Mouse (Mus musculus) thymus, adult 2 months (tissue): Measurements from ENCODE around the gene Kpnb1.

Source experiments
- CTCF ChIP-seq: fragments of 200-500 bp; IDR thresholded peaks from 2 replicates; pipeline ENCODE4 v1.5.1; 2012; ENCODE audit warnings: mild to moderate bottlenecking, control low read depth, low read length, moderate library complexity, borderline replicate concordance; ENCODE audit not compliant: control insufficient read depth, poor library complexity, insufficient read depth; ENCODE audit errors: extremely low read depth
- POLR2A ChIP-seq: fragments of 200-500 bp; IDR thresholded peaks from 2 replicates; pipeline ENCODE4 v1.6.1; 2012; ENCODE audit warnings: mild to moderate bottlenecking, low read length, control low read depth, moderate library complexity; ENCODE audit not compliant: control insufficient read depth, poor library complexity, insufficient read depth; ENCODE audit errors: extremely low read depth

GRCm38 (mm10) chr11:97187764-97188642 lies at the start of gene Kpnb1:
- TF ChIP-seq CTCF: peak; percentile 39; the same call in 1 of the 2 replicates
- peak; percentile 70 for TF ChIP-seq POLR2A
